Mouse (Mus musculus) lung, embryonic 16.5 days (tissue): ENCODE measurements around the gene Olfr1204. TPM values are rescaled to one million over a fixed set of nuclear protein-coding genes. Genes with fewer than 3 reads are reported as not detected.

Source experiments
- ATAC-seq: fragments of 200-750 bp; cut with Nextera tagmentation; 2 replicates; pipeline ENCODE4 v1.8.0; 2017; ENCODE audit warnings: low read depth, mild to moderate bottlenecking, moderate library complexity
- H3K27ac ChIP-seq: fragments of 300-500 bp; sonication (generic); 2 replicates; pipeline ENCODE4 v1.5.1; 2014; ENCODE audit warnings: mild to moderate bottlenecking, control low read depth, low read length
- H3K27me3 ChIP-seq: fragments of 300-500 bp; sonication (generic); 2 replicates; pipeline ENCODE4 v1.6.1; 2014; ENCODE audit warnings: low read depth, low read length, mixed read lengths; ENCODE audit not compliant: control insufficient read depth, insufficient read depth
- H3K36me3 ChIP-seq: fragments of 300-500 bp; sonication (generic); 2 replicates; pipeline ENCODE4 v1.6.1; 2014; ENCODE audit warnings: low read length; ENCODE audit not compliant: control insufficient read depth, insufficient read depth
- H3K4me1 ChIP-seq: fragments of 300-500 bp; sonication (generic); replicated peaks from 2 replicates; pipeline ENCODE4 v1.6.1; 2014; ENCODE audit warnings: low read length, mixed read lengths; ENCODE audit not compliant: control insufficient read depth, insufficient read depth
- H3K4me2 ChIP-seq: fragments of 300-500 bp; sonication (generic); 2 replicates; pipeline ENCODE4 v1.6.1; 2014; ENCODE audit warnings: low read depth, low read length, control low read depth
- H3K4me3 ChIP-seq: fragments of 300-500 bp; sonication (generic); 2 replicates; pipeline ENCODE4 v1.5.1; 2014; ENCODE audit warnings: mild to moderate bottlenecking, low read length, control low read depth
- H3K9ac ChIP-seq: fragments of 300-500 bp; sonication (generic); 2 replicates; pipeline ENCODE4 v1.6.1; 2014; ENCODE audit warnings: low read length, control low read depth
- H3K9me3 ChIP-seq: fragments of 300-500 bp; sonication (generic); 2 replicates; pipeline ENCODE4 v1.6.1; 2016; ENCODE audit warnings: low read length; ENCODE audit not compliant: control insufficient read depth
- WGBS: fragments of 180-500 bp; shearing (Covaris S2); extraction: QIAGEN DNeasy Blood & Tissue Kit; methylation state at CpG from one replicate; pipeline ENCODE4 v1.1.7; 2014; 5-methylcytosine and 5-hydroxymethylcytosine counted together
- polyA plus RNA-seq: library from polyadenylated mRNA; unstranded; fragments of >200 nt; fragmentation: Nextera tagmentation; extraction: Ambion mirVana; gene quantifications from 2 replicates; pipeline ENCODE4 v1.2.1, GENCODE M21; 2015

Olfr1204 gene
- polyA plus RNA-seq: not detected in 2 replicates

DNA sequence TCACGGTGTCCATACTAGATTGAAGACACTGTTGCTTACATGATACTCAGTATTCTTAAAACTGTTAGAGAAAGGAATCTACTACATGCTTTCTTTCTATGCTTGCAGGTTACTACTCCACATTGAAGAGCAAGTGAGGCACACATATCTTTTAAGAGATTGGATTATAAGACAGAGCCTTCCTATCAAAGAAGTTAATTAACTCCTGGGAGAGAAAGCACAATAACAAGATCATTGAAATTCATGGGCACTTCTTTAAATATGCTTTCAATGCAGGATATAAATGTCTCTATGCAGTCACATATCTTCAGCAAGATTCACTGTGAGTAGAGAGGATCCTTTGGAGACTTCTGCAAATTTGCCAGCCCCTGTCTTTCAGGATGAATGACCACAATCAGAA, at the start of gene Olfr1204:
TSS of gene Olfr1204 (plus strand) at position 301 of the 400 bp plus-strand sequence.
- no peak within 1 kb of the TSS for H3K4me2 ChIP-seq
- H3K27ac ChIP-seq: no peak within 1 kb of the TSS
- WGBS: 84% methylated on average over 1 of the region's 1 CpGs
- H3K4me1 ChIP-seq: no peaks in the 10 kb centered on the region
- no peaks in the 10 kb centered on the region for H3K27me3 ChIP-seq
- no peak for ATAC-seq
- H3K9me3 ChIP-seq: no peaks in the 10 kb centered on the region
- H3K36me3 ChIP-seq: no peaks in the 10 kb centered on the region
- H3K9ac ChIP-seq: no peak within 1 kb of the TSS
- no peak within 1 kb of the TSS for H3K4me3 ChIP-seq

GRCm38 (mm10) chr2:88814196-88814595, 34.9 kb upstream of the Olfr1204 start, which contains the start of gene Olfr1202:
Gene Olfr1202 (plus strand): TSS chr2:88814496.
- ATAC-seq: no peak
- WGBS: 69% methylated on average over 1 of the region's 1 CpGs
- Histone ChIP-seq H3K36me3 (no peaks in the 10 kb centered on the region), H3K27me3 (no peaks in the 10 kb centered on the region), H3K4me2 (no peak within 1 kb of the TSS), H3K4me3 (no peak within 1 kb of the TSS), H3K4me1 (no peaks in the 10 kb centered on the region), H3K9ac (no peak within 1 kb of the TSS), H3K27ac (no peak within 1 kb of the TSS), H3K9me3 (no peaks in the 10 kb centered on the region)

DNA sequence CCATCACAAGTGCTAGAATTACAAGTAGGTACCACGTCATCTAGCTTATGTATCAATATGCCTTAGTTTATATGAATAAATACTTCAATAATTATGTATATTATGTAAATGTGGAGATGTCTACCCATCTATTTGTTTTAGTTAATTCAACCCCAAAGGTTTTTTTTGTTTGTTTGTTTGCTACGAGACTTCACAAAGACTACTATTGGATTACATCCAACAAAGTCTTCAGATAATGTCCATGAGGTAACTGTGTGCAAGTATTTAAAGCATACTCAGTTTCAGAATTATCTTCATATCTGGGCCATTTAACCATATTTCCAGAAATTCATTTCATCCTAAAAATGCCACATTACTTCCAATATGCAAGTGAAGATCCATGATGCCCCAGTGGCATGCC, 19.7 kb upstream of the Olfr1204 start, which contains the start of gene Olfr1205:
TSS of gene Olfr1205 (plus strand) at position 301 of the 400 bp plus-strand sequence.
- Histone ChIP-seq H3K4me2 (no peak within 1 kb of the TSS), H3K4me3 (no peak within 1 kb of the TSS)

DNA sequence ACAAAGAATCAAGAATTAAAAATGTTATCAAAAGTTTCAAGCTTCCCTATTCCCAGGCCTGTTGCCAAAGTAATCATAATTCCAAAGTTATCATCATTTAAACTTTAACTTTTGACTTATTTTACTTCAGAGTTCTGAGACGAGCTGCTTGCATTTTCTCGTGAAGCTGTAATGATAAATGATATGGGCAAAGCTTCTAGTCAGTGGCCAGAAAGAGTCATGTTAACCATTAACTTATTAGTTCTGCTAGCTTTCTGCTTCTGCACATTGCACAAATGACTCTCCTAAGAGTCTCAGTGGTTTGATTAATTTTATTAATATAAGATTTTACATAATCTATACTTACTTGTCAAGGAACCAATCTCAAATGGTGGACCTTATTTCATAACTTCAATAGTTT, 10.6 kb upstream of the Olfr1204 start:
- Histone ChIP-seq H3K4me3 (no peak overlapping the region), H3K4me1 (no peaks in the 10 kb centered on the region), H3K36me3 (no peaks in the 10 kb centered on the region), H3K4me2 (no peak overlapping the region), H3K27me3 (no peaks in the 10 kb centered on the region), H3K27ac (no peak overlapping the region), H3K9me3 (no peaks in the 10 kb centered on the region), H3K9ac (no peak overlapping the region)
- no peak for ATAC-seq
- 27% methylated on average over 2 of the region's 2 CpGs for WGBS

More for the DNA sequence above, 19.7 kb upstream of the Olfr1204 start, which contains the start of gene Olfr1205:
- H3K4me1 ChIP-seq: no peaks in the 10 kb centered on the region
- no peak within 1 kb of the TSS for H3K27ac ChIP-seq
- no peak for ATAC-seq
- no peaks in the 10 kb centered on the region for H3K9me3 ChIP-seq
- WGBS: 76% methylated on average over 2 of the region's 2 CpGs
- no peak within 1 kb of the TSS for H3K9ac ChIP-seq
- H3K27me3 ChIP-seq: no peaks in the 10 kb centered on the region
- no peaks in the 10 kb centered on the region for H3K36me3 ChIP-seq

- Histone ChIP-seq H3K4me3 (no peak within 1 kb of the TSS), H3K27me3 (no peaks in the 10 kb centered on the region), H3K9ac (no peak within 1 kb of the TSS), H3K27ac (no peak within 1 kb of the TSS), H3K9me3 (peaks cover 4% of the 10 kb centered on the region; the same call in 1 of the 2 replicates), H3K4me2 (no peak within 1 kb of the TSS), H3K4me1 (no peaks in the 10 kb centered on the region), H3K36me3 (no peaks in the 10 kb centered on the region)
- no peak for ATAC-seq
- WGBS: 66% methylated on average over 2 of the region's 2 CpGs
Measured at GRCm38 (mm10) chr2:88862931-88863330, 13.8 kb downstream of the Olfr1204 start, which contains the start of gene Olfr1206. Gene Olfr1206 (plus strand): TSS chr2:88863231.

DNA sequence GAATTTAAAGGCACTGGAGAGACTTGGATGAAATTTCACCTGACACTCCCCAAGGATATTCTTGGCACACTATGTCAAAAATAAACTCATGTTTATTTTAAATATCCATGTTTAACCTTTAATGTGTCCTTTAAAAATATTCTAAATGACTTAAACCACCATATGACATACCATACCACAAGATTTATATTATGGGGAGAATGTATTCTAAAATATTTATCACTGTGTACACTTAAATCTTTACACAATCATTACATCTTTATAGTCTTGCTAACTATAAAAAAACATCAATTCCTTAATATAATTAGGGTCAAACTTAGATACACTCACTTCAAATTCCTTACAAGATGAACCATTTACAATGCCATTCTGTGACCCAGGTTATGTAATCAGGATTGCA, 53.1 kb downstream of the Olfr1204 start, which contains the start of gene Olfr1208:
TSS of gene Olfr1208 (minus strand) at position 101 of the 400 bp plus-strand sequence.
- H3K27ac ChIP-seq: no peak within 1 kb of the TSS
- ATAC-seq: no peak
- H3K27me3 ChIP-seq: no peaks in the 10 kb centered on the region
- H3K4me2 ChIP-seq: no peak within 1 kb of the TSS
- no peaks in the 10 kb centered on the region for H3K4me1 ChIP-seq
- no peaks in the 10 kb centered on the region for H3K36me3 ChIP-seq
- no peak within 1 kb of the TSS for H3K4me3 ChIP-seq
- H3K9ac ChIP-seq: no peak within 1 kb of the TSS
- no peaks in the 10 kb centered on the region for H3K9me3 ChIP-seq

Other genes with a start within 250 kb of the Olfr1204 start
- gene Olfr1191-ps1, start 208.8 kb upstream of the Olfr1204 start, polyA plus RNA-seq: not detected in 2 replicates
- not detected in 2 replicates for gene Olfr1192-ps1, start 200.8 kb upstream of the Olfr1204 start, polyA plus RNA-seq
- gene Olfr1193, start 173.7 kb upstream of the Olfr1204 start, polyA plus RNA-seq: not detected in 2 replicates
- not detected in 2 replicates for gene Olfr1195, start 160.1 kb upstream of the Olfr1204 start, polyA plus RNA-seq
- gene Olfr1196, start 144.7 kb upstream of the Olfr1204 start, polyA plus RNA-seq: not detected in 2 replicates
- gene Olfr1197, start 116.9 kb upstream of the Olfr1204 start, polyA plus RNA-seq: not detected in 2 replicates
- not detected in 2 replicates for gene Olfr1198, start 97.9 kb upstream of the Olfr1204 start, polyA plus RNA-seq
- not detected in 2 replicates for gene Olfr1199, start 88.8 kb upstream of the Olfr1204 start, polyA plus RNA-seq
- gene Olfr1200, start 78.8 kb upstream of the Olfr1204 start, polyA plus RNA-seq: not detected in 2 replicates
- not detected in 2 replicates for gene Olfr1201, start 56.3 kb upstream of the Olfr1204 start, polyA plus RNA-seq
- gene Olfr1202, start 34.8 kb upstream of the Olfr1204 start, polyA plus RNA-seq: not detected in 2 replicates
- gene Olfr1205, start 19.6 kb upstream of the Olfr1204 start, polyA plus RNA-seq: not detected in 2 replicates
- not detected in 2 replicates for gene Olfr1206, start 13.9 kb downstream of the Olfr1204 start, polyA plus RNA-seq
- gene Olfr1208, start 53.0 kb downstream of the Olfr1204 start, polyA plus RNA-seq: not detected in 2 replicates
- not detected in 2 replicates for gene Olfr1209, start 65.9 kb downstream of the Olfr1204 start, polyA plus RNA-seq
- not detected in 2 replicates for gene Olfr1211, start 88.8 kb downstream of the Olfr1204 start, polyA plus RNA-seq
- gene Olfr1212, start 104.7 kb downstream of the Olfr1204 start, polyA plus RNA-seq: not detected in 2 replicates
- not detected in 2 replicates for gene Gm13762, start 131.0 kb downstream of the Olfr1204 start, polyA plus RNA-seq
- not detected in 2 replicates for gene Olfr1214, start 143.4 kb downstream of the Olfr1204 start, polyA plus RNA-seq
- not detected in 2 replicates for gene Olfr1215, start 157.7 kb downstream of the Olfr1204 start, polyA plus RNA-seq
- gene Olfr1216, start 169.0 kb downstream of the Olfr1204 start, polyA plus RNA-seq: not detected in 2 replicates
- not detected in 2 replicates for gene Olfr1217, start 182.8 kb downstream of the Olfr1204 start, polyA plus RNA-seq
- gene Olfr1218, start 211.9 kb downstream of the Olfr1204 start, polyA plus RNA-seq: not detected in 2 replicates
- not detected in 2 replicates for gene Olfr1219, start 234.2 kb downstream of the Olfr1204 start, polyA plus RNA-seq